Mouse (Mus musculus): Measurements from ENCODE around the gene Gtf3c1. TPM values are rescaled to one million over a fixed set of nuclear protein-coding genes. Genes with fewer than 3 reads are reported as not detected.

Gtf3c1 gene
- total RNA-seq, 2 experiments from 2014 or later: 36.8 to 43.7 TPM

Other genes starting within 250 kb of the Gtf3c1 start
- gene Nsmce1, start 216.2 kb downstream of the Gtf3c1 start, total RNA-seq (2021): 10 to 100 TPM; 19.4 to 20.3 TPM
- gene Il4ra, start 155.7 kb downstream of the Gtf3c1 start, total RNA-seq (2021): 10 to 100 TPM in 1 of 2 experiments, 1 to 10 TPM in 1; 9.4 to 11.8 TPM
- gene Il21r, start 104.4 kb downstream of the Gtf3c1 start, total RNA-seq (2021): under 1 TPM; 0.42 to 0.70 TPM
- 1 to 10 TPM; 7.3 to 8.2 TPM for gene D430042O09Rik, start 108 bp upstream of the Gtf3c1 start, total RNA-seq (2021)

All from gastrocnemius, postnatal 10 days (tissue).